Mouse (Mus musculus): ENCODE data around the gene Ccdc162.

DNA sequence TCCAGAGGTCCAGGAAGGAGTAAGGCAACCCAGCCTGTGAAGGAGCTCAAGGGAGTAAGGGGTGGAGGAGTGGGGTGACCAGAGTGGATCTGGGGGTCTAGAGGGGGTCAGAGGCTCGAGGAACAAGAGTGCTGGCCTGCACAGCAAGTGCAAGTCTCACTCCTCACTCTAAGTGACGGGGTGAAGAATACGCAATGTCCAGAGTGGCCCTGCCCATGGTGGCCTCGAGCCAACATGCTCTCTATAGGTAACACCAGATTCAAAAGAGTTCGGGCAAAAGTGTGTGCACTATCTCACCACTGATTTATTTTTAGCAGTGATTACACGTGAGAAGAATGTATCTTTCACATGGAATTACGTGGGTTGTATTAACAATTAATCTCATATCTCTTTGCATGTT lies 63.4 kb downstream of the Ccdc162 start:
- TF ChIP-seq CTCF (IDR thresholded peaks at IDR 0.05; ENCODE audit: low read depth) (no peak), EP300 (IDR thresholded peaks at IDR 0.05; ENCODE audit: low read depth) (no peak)

Measured in heart, postnatal 0 days (tissue).